ENCODE assay signal across 11 mouse cellular contexts in the genomic region with DNA sequence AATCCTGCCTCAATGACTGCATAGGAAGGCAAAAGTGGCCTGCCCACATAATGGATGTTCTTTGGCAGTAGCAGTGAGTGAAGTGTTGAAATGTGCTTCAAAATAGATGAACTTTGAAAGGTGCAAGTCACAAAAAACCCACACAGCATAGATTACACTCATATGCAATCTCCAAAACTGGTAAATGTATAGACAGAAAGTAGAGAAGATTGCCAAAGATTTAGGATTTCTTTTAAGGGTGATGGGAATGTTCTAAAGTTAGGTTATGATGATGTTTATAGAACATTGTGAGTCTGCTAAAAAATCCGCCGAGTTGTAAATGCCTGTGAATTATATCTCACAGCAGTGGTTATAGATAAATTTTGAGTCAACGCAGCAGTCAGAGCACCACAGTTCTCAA.
"Had no signal": no experiment of that assay in that cellular context is flagged by ENCODE, and none has a peak within 500 bp of the region (broad histone marks: within the 10 kb centered on the region; RNA-seq: fewer than 3 reads in every experiment).

No protein-coding gene starts in this region.

- ATAC-seq: inflammation-experienced regulatory T-cells, adult 6 months; intestine, embryonic 16.5 days; lung, postnatal 0 days; midbrain, embryonic 15.5 days had no signal

- DNase-seq: kidney, adult 2 months; kidney, postnatal 25 days; liver, embryonic 13.5 days; lung, embryonic 14.5 days; retina, postnatal 1 day; right cerebral cortex, postnatal 4 days; thymus, postnatal 25 days had no signal
